Mouse (Mus musculus) brain, embryonic 18.5 days (tissue): ENCODE results near the gene Tapbp.
A peak's percentile ranks its signal among the peaks of the same experiment; 100 is the strongest.
"Not testable (repeated sequence)": the region's sequence is repeated elsewhere in the genome, so short reads cannot be mapped to it uniquely, and the experiment has no call there.

Experiments
- DNase-seq: peaks from one replicate; pipeline ENCODE4 v3.0.0-alpha.2; 2012; ENCODE audit warnings: low read depth, low spot score

The Tapbp gene

GRCm38 (mm10) chr17:33941381-33941780, 25.7 kb downstream of the Tapbp start:
- DNase-seq: no peak

GRCm38 (mm10) chr17:33943454-33943853, 27.8 kb downstream of the Tapbp start:
- DNase-seq: no peak

GRCm38 (mm10) chr17:33947430-33948089, 31.9 kb downstream of the Tapbp start:
- no peak for DNase-seq

- DNase-seq: no peak
Observed at GRCm38 (mm10) chr17:33948090-33948904, 32.6 kb downstream of the Tapbp start.

GRCm38 (mm10) chr17:33948905-33949537, 33.3 kb downstream of the Tapbp start:
- no peak for DNase-seq

GRCm38 (mm10) chr17:33950131-33950625, 34.5 kb downstream of the Tapbp start:
- no peak for DNase-seq

GRCm38 (mm10) chr17:33951021-33951946, 35.6 kb downstream of the Tapbp start, which contains the start of gene B3galt4:
Gene B3galt4 (minus strand): TSS chr17:33951488.
- peak; percentile 80 for DNase-seq

GRCm38 (mm10) chr17:33952015-33952414, 36.3 kb downstream of the Tapbp start:
- DNase-seq: not testable (repeated sequence)

GRCm38 (mm10) chr17:33952879-33953278, 37.2 kb downstream of the Tapbp start:
- DNase-seq: no peak

GRCm38 (mm10) chr17:33953310-33953709, 37.6 kb downstream of the Tapbp start:
- DNase-seq: no peak

GRCm38 (mm10) chr17:33953961-33954565, 38.4 kb downstream of the Tapbp start:
- no peak for DNase-seq

- DNase-seq: no peak
Observed at GRCm38 (mm10) chr17:33954646-33955554, 39.2 kb downstream of the Tapbp start.

- peak; percentile 96 for DNase-seq
Observed at GRCm38 (mm10) chr17:33955555-33956214, 40.0 kb downstream of the Tapbp start, which contains the start of the genes Vps52 and Rps18. Gene Vps52 (plus strand): TSS chr17:33955812. Gene Rps18 (minus strand): TSS chr17:33956001.

- DNase-seq: no peak
Observed at GRCm38 (mm10) chr17:33956336-33956735, 40.6 kb downstream of the Tapbp start.

GRCm38 (mm10) chr17:33957493-33957892, 41.8 kb downstream of the Tapbp start:
- no peak for DNase-seq

- no peak for DNase-seq
Observed at GRCm38 (mm10) chr17:33958451-33958850, 42.8 kb downstream of the Tapbp start.

GRCm38 (mm10) chr17:33959135-33959534, 43.4 kb downstream of the Tapbp start:
- no peak for DNase-seq

- no peak for DNase-seq
Observed at GRCm38 (mm10) chr17:33959948-33960347, 44.2 kb downstream of the Tapbp start.

- no peak for DNase-seq
Observed at GRCm38 (mm10) chr17:33962876-33963275, 47.2 kb downstream of the Tapbp start.
